Mouse (Mus musculus) urinary bladder, postnatal 10 days (tissue): ENCODE results near the gene Pex16.
A peak's percentile ranks its signal among the peaks of the same experiment; 100 is the strongest.

Source experiments
- DNase-seq: peaks from one replicate; pipeline ENCODE4 v3.0.0; 2022; ENCODE audit warnings: low spot score

Gene Pex16

GRCm38 (mm10) chr2:92370375-92370774 is 4.1 kb upstream of the Pex16 start:
- no peak for DNase-seq

- DNase-seq, result peak; percentile 42
These were observed 3.4 kb upstream of the Pex16 start for GRCm38 (mm10) chr2:92370821-92371805.

GRCm38 (mm10) chr2:92371971-92372690 is 2.3 kb upstream of the Pex16 start:
- DNase-seq, result no peak

GRCm38 (mm10) chr2:92372767-92373436 is 1.6 kb upstream of the Pex16 start:
- DNase-seq, result no peak

- no peak for DNase-seq
These were observed 1.1 kb upstream of the Pex16 start for GRCm38 (mm10) chr2:92373437-92373813.

- peak; percentile 84 for DNase-seq
These were observed 685 bp downstream of the Pex16 start for GRCm38 (mm10) chr2:92375099-92375623.

- DNase-seq, result no peak
These were observed 1.3 kb downstream of the Pex16 start for GRCm38 (mm10) chr2:92375788-92376187.

GRCm38 (mm10) chr2:92376300-92376699 is 1.8 kb downstream of the Pex16 start:
- DNase-seq, result no peak

- no peak for DNase-seq
These were observed 2.8 kb downstream of the Pex16 start for GRCm38 (mm10) chr2:92377320-92377719.

GRCm38 (mm10) chr2:92379783-92380494 is 5.5 kb downstream of the Pex16 start:
- DNase-seq, result no peak

- DNase-seq, result no peak
These were observed 6.1 kb downstream of the Pex16 start for GRCm38 (mm10) chr2:92380495-92381050.

- DNase-seq, result no peak
These were observed 6.7 kb downstream of the Pex16 start for GRCm38 (mm10) chr2:92381161-92381560.

GRCm38 (mm10) chr2:92381901-92382588 is 7.6 kb downstream of the Pex16 start, which contains the start of gene 1700029I15Rik:
Gene 1700029I15Rik (plus strand): TSS chr2:92382538.
- DNase-seq, result no peak

- no peak for DNase-seq
These were observed 8.3 kb downstream of the Pex16 start for GRCm38 (mm10) chr2:92382759-92383158.

GRCm38 (mm10) chr2:92384101-92384500 is 9.6 kb downstream of the Pex16 start:
- DNase-seq, result no peak

- DNase-seq, result no peak
These were observed 10.9 kb downstream of the Pex16 start for GRCm38 (mm10) chr2:92385113-92386051.

GRCm38 (mm10) chr2:92386821-92387570 is 12.5 kb downstream of the Pex16 start:
- DNase-seq, result no peak

GRCm38 (mm10) chr2:92387646-92388045 is 13.2 kb downstream of the Pex16 start:
- DNase-seq, result no peak

GRCm38 (mm10) chr2:92388081-92388517 is 13.6 kb downstream of the Pex16 start:
- DNase-seq, result no peak
